Mouse (Mus musculus): ENCODE measurements at regions not wholly inside any gene's neighbourhood (a gene's known extent, or its start where the extent isn't known, plus 50 kb on each side); places are given as distances from the start of the nearest gene placed in this dataset.

DNA sequence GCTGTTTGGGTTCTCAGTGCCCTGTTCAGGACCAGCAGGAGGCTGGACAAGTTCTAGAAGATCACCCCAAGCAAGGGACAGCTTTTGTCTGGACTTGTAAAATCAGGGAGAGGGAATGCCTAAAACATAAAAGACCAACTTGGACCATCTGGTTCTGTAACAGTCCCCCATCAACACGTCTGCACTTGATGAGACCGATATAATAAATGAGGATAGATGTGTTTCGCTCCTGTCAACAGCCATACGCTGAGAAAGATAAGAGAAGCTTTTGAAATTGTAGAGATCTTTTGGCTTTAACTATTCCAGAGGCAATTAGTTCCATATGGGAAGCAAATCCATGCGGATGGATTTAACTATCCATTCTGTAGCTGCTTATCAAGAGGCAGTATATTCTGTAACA lies 2561.4 kb upstream of the Gm7489 start:
- ATAC-seq (no peak), DNase-seq (no peak)
- Histone ChIP-seq H3K4me2 (ENCODE audit: low read depth, low read length) (no peak overlapping the region), H3K9me3 (ENCODE audit: low read length) (no peaks in the 10 kb centered on the region), H3K4me1 (ENCODE audit: insufficient read depth) (no peaks in the 10 kb centered on the region), H3K4me3 (ENCODE audit: low read depth, low read length) (no peak overlapping the region), H3K36me3 (replicated peaks; ENCODE audit: insufficient read depth, low read length) (no peaks in the 10 kb centered on the region), H3K27ac (ENCODE audit: low read depth) (no peak overlapping the region), H3K27me3 (ENCODE audit: insufficient read depth, low read length) (no peaks in the 10 kb centered on the region), H3K9ac (replicated peaks) (no peak overlapping the region)
- WGBS (ENCODE audit: insufficient replicate concordance) = 68% methylated on average over 5 of the region's 5 CpGs
- no peak for TF ChIP-seq CTCF (IDR thresholded peaks at IDR 0.05; ENCODE audit: low read depth)
- TF ChIP-seq EP300 (IDR thresholded peaks at IDR 0.05; ENCODE audit: low read depth) = no peak

DNA sequence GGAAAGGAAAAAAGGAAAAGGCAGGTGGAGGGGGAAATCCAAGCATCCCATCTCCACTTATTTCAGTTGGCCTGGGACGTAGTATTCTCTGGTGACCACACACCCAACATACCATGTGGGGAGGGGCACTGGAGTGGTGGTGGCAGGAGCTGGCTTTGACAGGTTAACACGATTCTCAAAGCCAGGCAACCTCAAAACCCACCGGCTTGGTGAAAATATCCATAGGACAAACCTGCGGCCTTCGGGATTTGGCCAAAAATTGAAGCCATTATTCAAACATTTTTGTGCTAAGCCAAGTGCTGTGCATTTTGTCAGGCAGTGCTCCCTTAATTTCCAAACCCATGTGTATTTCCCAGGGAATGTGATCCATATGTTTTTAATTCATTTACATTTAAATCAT lies 2560.5 kb upstream of the Gm7489 start:
- no peaks in the 10 kb centered on the region for H3K27me3 ChIP-seq (ENCODE audit: insufficient read depth, low read length)
- H3K9me3 ChIP-seq (ENCODE audit: low read length) = no peaks in the 10 kb centered on the region
- DNase-seq (no peak), ATAC-seq (no peak)
- H3K4me1 ChIP-seq (ENCODE audit: insufficient read depth) = no peaks in the 10 kb centered on the region
- no peaks in the 10 kb centered on the region for H3K36me3 ChIP-seq (replicated peaks; ENCODE audit: insufficient read depth, low read length)
- no peak overlapping the region for H3K27ac ChIP-seq (ENCODE audit: low read depth)
- TF ChIP-seq EP300 (IDR thresholded peaks at IDR 0.05; ENCODE audit: low read depth) = no peak
- no peak for TF ChIP-seq CTCF (IDR thresholded peaks at IDR 0.05; ENCODE audit: low read depth)
- WGBS (ENCODE audit: insufficient replicate concordance) = 71% methylated on average over 5 of the region's 5 CpGs
- H3K4me3 ChIP-seq (ENCODE audit: low read depth, low read length) = no peak overlapping the region
- no peak overlapping the region for H3K9ac ChIP-seq (replicated peaks)
- no peak overlapping the region for H3K4me2 ChIP-seq (ENCODE audit: low read depth, low read length)

GRCm38 (mm10) chr15:51327702-51328101 lies 2557.0 kb upstream of the Gm7489 start:
- Histone ChIP-seq H3K9me3 (ENCODE audit: low read length) (no peaks in the 10 kb centered on the region), H3K4me1 (ENCODE audit: insufficient read depth) (no peaks in the 10 kb centered on the region), H3K27me3 (ENCODE audit: insufficient read depth, low read length) (no peaks in the 10 kb centered on the region), H3K27ac (ENCODE audit: low read depth) (no peak overlapping the region), H3K4me2 (ENCODE audit: low read depth, low read length) (no peak overlapping the region), H3K4me3 (ENCODE audit: low read depth, low read length) (no peak overlapping the region), H3K36me3 (replicated peaks; ENCODE audit: insufficient read depth, low read length) (no peaks in the 10 kb centered on the region), H3K9ac (replicated peaks) (no peak overlapping the region)
- ATAC-seq = no peak
- TF ChIP-seq CTCF (IDR thresholded peaks at IDR 0.05; ENCODE audit: low read depth) (no peak), EP300 (IDR thresholded peaks at IDR 0.05; ENCODE audit: low read depth) (no peak)
- no peak for DNase-seq
- 70% methylated on average over 5 of the region's 5 CpGs for WGBS (ENCODE audit: insufficient replicate concordance)

- Histone ChIP-seq H3K9me3 (ENCODE audit: low read length) (no peaks in the 10 kb centered on the region), H3K4me2 (ENCODE audit: low read depth, low read length) (no peak overlapping the region), H3K4me1 (ENCODE audit: insufficient read depth) (no peaks in the 10 kb centered on the region), H3K9ac (replicated peaks) (no peak overlapping the region), H3K4me3 (ENCODE audit: low read depth, low read length) (no peak overlapping the region), H3K27ac (ENCODE audit: low read depth) (no peak overlapping the region), H3K27me3 (ENCODE audit: insufficient read depth, low read length) (no peaks in the 10 kb centered on the region), H3K36me3 (replicated peaks; ENCODE audit: insufficient read depth, low read length) (no peaks in the 10 kb centered on the region)
- no peak for TF ChIP-seq EP300 (IDR thresholded peaks at IDR 0.05; ENCODE audit: low read depth)
- TF ChIP-seq CTCF (IDR thresholded peaks at IDR 0.05; ENCODE audit: low read depth) = no peak
- no peak for ATAC-seq
- DNase-seq = no peak
- 44% methylated on average over 1 of the region's 1 CpGs for whole genome bisulfite sequencing (ENCODE audit: insufficient replicate concordance)
Measured at GRCm38 (mm10) chr15:51336441-51336840, 2548.3 kb upstream of the Gm7489 start.

DNA sequence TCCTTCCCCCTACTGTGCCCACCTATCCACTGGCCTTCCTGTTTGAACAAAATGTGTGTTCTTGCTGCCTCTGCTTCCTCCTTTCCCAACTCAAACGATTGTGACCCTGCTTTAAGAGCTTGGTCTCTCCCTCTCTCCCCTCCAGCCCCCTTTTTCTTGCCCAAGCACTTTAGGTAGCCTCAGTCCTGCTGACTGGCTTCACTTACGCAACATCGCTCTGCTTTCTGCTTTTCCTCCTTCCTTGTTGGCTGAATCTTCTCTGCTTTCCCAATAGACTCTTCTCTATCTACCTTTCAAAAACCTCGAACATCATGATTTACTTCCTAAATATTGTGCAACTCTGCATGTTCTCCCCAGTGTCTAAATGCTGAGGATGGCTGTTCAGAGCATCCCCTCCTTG lies 2538.4 kb upstream of the Gm7489 start:
- Histone ChIP-seq H3K27ac (ENCODE audit: low read depth) (no peak overlapping the region), H3K9ac (replicated peaks) (no peak overlapping the region), H3K4me3 (ENCODE audit: low read depth, low read length) (no peak overlapping the region), H3K36me3 (replicated peaks; ENCODE audit: insufficient read depth, low read length) (no peaks in the 10 kb centered on the region), H3K27me3 (ENCODE audit: insufficient read depth, low read length) (no peaks in the 10 kb centered on the region), H3K4me1 (ENCODE audit: insufficient read depth) (no peaks in the 10 kb centered on the region), H3K9me3 (ENCODE audit: low read length) (no peaks in the 10 kb centered on the region), H3K4me2 (ENCODE audit: low read depth, low read length) (no peak overlapping the region)
- ATAC-seq (no peak), DNase-seq (no peak)
- no peak for TF ChIP-seq EP300 (IDR thresholded peaks at IDR 0.05; ENCODE audit: low read depth)
- TF ChIP-seq CTCF (IDR thresholded peaks at IDR 0.05; ENCODE audit: low read depth) = no peak
- WGBS (ENCODE audit: insufficient replicate concordance) = 56% methylated on average over 4 of the region's 4 CpGs

DNA sequence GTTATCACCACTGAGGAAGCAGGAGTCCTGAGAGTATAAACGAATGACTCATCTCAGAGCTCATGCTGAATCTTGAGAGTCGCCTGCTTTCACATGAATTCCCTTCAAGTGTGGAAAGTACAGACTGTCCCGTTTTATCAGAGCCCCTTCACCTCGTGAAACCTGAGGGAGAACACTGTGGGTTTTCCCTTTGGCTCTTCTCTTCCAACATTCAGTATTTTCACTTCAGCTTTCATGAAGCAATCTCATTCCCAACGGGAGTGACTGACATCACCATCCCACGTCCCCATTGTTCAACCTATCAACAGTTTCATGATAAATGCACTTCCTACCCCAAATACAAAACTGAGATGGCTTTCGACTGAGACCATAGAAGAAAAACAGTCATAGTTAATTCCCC lies 2521.3 kb upstream of the Gm7489 start:
- no peaks in the 10 kb centered on the region for H3K27me3 ChIP-seq (ENCODE audit: insufficient read depth, low read length)
- H3K4me2 ChIP-seq (ENCODE audit: low read depth, low read length) = no peak overlapping the region
- H3K4me1 ChIP-seq (ENCODE audit: insufficient read depth) = no peaks in the 10 kb centered on the region
- no peak overlapping the region for H3K4me3 ChIP-seq (ENCODE audit: low read depth, low read length)
- 36% methylated on average over 7 of the region's 7 CpGs for WGBS (ENCODE audit: insufficient replicate concordance)
- H3K9ac ChIP-seq (replicated peaks) = no peak overlapping the region
- no peak for TF ChIP-seq CTCF (IDR thresholded peaks at IDR 0.05; ENCODE audit: low read depth)
- TF ChIP-seq EP300 (IDR thresholded peaks at IDR 0.05; ENCODE audit: low read depth) = no peak
- H3K27ac ChIP-seq (ENCODE audit: low read depth) = no peak overlapping the region
- no peaks in the 10 kb centered on the region for H3K9me3 ChIP-seq (ENCODE audit: low read length)
- DNase-seq = no peak
- ATAC-seq = no peak
- H3K36me3 ChIP-seq (replicated peaks; ENCODE audit: insufficient read depth, low read length) = no peaks in the 10 kb centered on the region

DNA sequence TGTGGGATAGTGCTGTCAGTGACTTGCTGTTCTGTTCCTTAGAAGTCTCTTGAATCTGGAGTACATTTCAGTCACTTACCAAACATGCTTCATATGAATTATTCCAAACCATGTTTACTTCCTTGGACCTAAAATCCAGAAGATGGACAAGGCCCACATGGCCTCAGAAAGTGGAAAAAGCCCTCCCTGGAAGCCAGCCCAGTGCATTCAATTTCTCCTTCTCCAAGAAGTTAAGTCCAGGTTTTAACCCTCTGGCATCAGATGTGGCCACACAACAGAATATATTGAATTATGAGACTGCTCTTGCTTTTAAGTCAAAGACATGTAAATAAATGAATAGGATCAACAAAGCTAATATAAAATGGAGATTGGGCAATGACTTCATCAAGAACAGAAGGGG lies 2513.5 kb upstream of the Gm7489 start:
- TF ChIP-seq EP300 (IDR thresholded peaks at IDR 0.05; ENCODE audit: low read depth) = no peak
- no peak for TF ChIP-seq CTCF (IDR thresholded peaks at IDR 0.05; ENCODE audit: low read depth)
- Histone ChIP-seq H3K4me1 (ENCODE audit: insufficient read depth) (no peaks in the 10 kb centered on the region), H3K9ac (replicated peaks) (no peak overlapping the region), H3K9me3 (ENCODE audit: low read length) (no peaks in the 10 kb centered on the region), H3K4me2 (ENCODE audit: low read depth, low read length) (no peak overlapping the region), H3K27me3 (ENCODE audit: insufficient read depth, low read length) (no peaks in the 10 kb centered on the region), H3K4me3 (ENCODE audit: low read depth, low read length) (no peak overlapping the region), H3K36me3 (replicated peaks; ENCODE audit: insufficient read depth, low read length) (no peaks in the 10 kb centered on the region), H3K27ac (ENCODE audit: low read depth) (no peak overlapping the region)
- DNase-seq (no peak), ATAC-seq (no peak)
